Mouse (Mus musculus): ENCODE data around the gene Prg4. TPM values are rescaled to one million over a fixed set of nuclear protein-coding genes. Genes with fewer than 3 reads are reported as not detected.

Prg4 gene
- total and polyA plus RNA-seq, 3 experiments = 9.1 to 27.1 (median 16.8) TPM

DNA sequence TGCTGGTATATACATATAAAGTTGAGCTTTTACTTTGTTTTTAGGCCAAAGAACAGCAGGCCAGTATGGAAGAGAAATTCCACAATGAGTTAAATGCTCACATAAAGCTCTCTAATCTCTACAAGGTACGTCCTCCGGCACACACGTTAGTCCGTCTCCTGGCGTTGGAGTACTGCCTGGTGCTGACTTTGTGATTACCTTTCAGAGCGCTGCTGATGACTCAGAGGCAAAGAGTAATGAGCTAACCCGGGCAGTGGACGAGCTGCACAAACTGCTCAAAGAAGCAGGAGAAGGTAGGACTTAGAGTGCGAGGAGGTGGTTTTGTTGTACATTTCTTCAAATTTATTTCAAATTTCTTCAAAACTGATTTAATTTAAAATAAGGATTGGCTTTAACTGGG, 58.7 kb downstream of the Prg4 start:
- no peaks in the 10 kb centered on the region for H3K79me2 ChIP-seq (replicated peaks; ENCODE audit: control insufficient read depth, insufficient read depth, low read length)
- H3K4me3 ChIP-seq = no peak overlapping the region
- no peaks in the 10 kb centered on the region for H3K27me3 ChIP-seq (ENCODE audit: control insufficient read depth, insufficient read depth, low read length)
- H3K27ac ChIP-seq = no peak overlapping the region
- intact Hi-C loops (cut with DNase I) = no loop called here
- H3K9ac ChIP-seq (ENCODE audit: low read depth, low read length) = no peak overlapping the region
- DNase-seq = no peak
- H3K4me1 ChIP-seq (ENCODE audit: control insufficient read depth, insufficient read depth, low read length) = no peaks in the 10 kb centered on the region; the same call in 1 of the 2 replicates
- peaks cover 20% of the 10 kb centered on the region for H3K36me3 ChIP-seq (ENCODE audit: control insufficient read depth, insufficient read depth, low read length)
- 62% methylated on average over 9 of the region's 9 CpGs for WGBS
- TF ChIP-seq CTCF (IDR thresholded peaks at IDR 0.05) (no peak), POLR2A (IDR thresholded peaks at IDR 0.05; ENCODE audit: insufficient read depth, low read depth, low read length) (no peak), EP300 (IDR thresholded peaks at IDR 0.05; ENCODE audit: insufficient read depth, low read depth, low read length) (no peak)

- Histone ChIP-seq H3K4me1 (ENCODE audit: control insufficient read depth, insufficient read depth, low read length) (no peaks in the 10 kb centered on the region; the same call in 1 of the 2 replicates), H3K79me2 (replicated peaks; ENCODE audit: control insufficient read depth, insufficient read depth, low read length) (no peaks in the 10 kb centered on the region; the same call in 1 of the 2 replicates), H3K4me3 (no peak overlapping the region), H3K9ac (ENCODE audit: low read depth, low read length) (no peak overlapping the region), H3K27me3 (ENCODE audit: control insufficient read depth, insufficient read depth, low read length) (no peaks in the 10 kb centered on the region), H3K36me3 (ENCODE audit: control insufficient read depth, insufficient read depth, low read length) (peaks cover 17% of the 10 kb centered on the region), H3K27ac (no peak overlapping the region)
- no peak for TF ChIP-seq CTCF (IDR thresholded peaks at IDR 0.05)
- no peak for TF ChIP-seq EP300 (IDR thresholded peaks at IDR 0.05; ENCODE audit: insufficient read depth, low read depth, low read length)
- TF ChIP-seq POLR2A (IDR thresholded peaks at IDR 0.05; ENCODE audit: insufficient read depth, low read depth, low read length) = no peak
- no peak for DNase-seq
- 51% methylated on average over 3 of the region's 3 CpGs for WGBS
- intact Hi-C loops (cut with DNase I) = no loop called here
These were observed 61.4 kb downstream of the Prg4 start for GRCm38 (mm10) chr1:150404555-150404954.

DNA sequence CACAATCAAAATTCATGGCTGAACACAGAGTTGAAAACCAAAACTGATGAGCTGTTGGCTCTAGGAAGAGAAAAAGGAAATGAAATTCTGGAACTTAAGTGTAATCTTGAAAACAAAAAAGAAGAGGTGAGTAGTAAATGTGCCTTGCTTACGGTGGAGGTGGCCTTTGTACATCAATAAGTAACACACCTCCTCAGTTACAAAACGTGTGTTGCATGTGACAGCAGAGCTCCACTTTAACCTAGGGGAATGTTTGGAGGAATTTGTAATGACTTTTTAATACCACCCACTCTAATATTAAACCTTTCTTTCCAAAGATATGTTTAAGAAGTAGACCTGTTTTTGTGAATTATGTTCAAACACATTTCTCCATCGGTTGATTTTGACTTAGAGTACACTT, 62.1 kb downstream of the Prg4 start:
- Histone ChIP-seq H3K4me1 (ENCODE audit: control insufficient read depth, insufficient read depth, low read length) (no peaks in the 10 kb centered on the region; the same call in 1 of the 2 replicates), H3K27me3 (ENCODE audit: control insufficient read depth, insufficient read depth, low read length) (no peaks in the 10 kb centered on the region), H3K27ac (no peak overlapping the region), H3K79me2 (replicated peaks; ENCODE audit: control insufficient read depth, insufficient read depth, low read length) (no peaks in the 10 kb centered on the region; the same call in 1 of the 2 replicates), H3K36me3 (ENCODE audit: control insufficient read depth, insufficient read depth, low read length) (peaks cover 22% of the 10 kb centered on the region), H3K4me3 (no peak overlapping the region), H3K9ac (ENCODE audit: low read depth, low read length) (no peak overlapping the region)
- WGBS = 84% methylated on average over 3 of the region's 3 CpGs
- DNase-seq = no peak
- intact Hi-C loops (cut with DNase I) = no loop called here
- TF ChIP-seq CTCF (IDR thresholded peaks at IDR 0.05) (no peak), POLR2A (IDR thresholded peaks at IDR 0.05; ENCODE audit: insufficient read depth, low read depth, low read length) (no peak), EP300 (IDR thresholded peaks at IDR 0.05; ENCODE audit: insufficient read depth, low read depth, low read length) (no peak)

Other genes starting within 250 kb of the Prg4 start
- gene Pdc, start 146.7 kb downstream of the Prg4 start, total RNA-seq (2021) = not detected
- not detected in 2 replicates for gene Pdc, start 146.7 kb downstream of the Prg4 start, polyA plus RNA-seq (2012; rRNA removed)
- 100 to 1,000 TPM; 109 to 125 TPM for gene Tpr, start 73.3 kb downstream of the Prg4 start, total RNA-seq (2021)
- 58.1 and 89.0 TPM in 2 replicates for gene Tpr, start 73.3 kb downstream of the Prg4 start, polyA plus RNA-seq (2012; rRNA removed)
- 10 to 100 TPM; 19.8 to 19.9 TPM for gene Odr4, start 73.1 kb downstream of the Prg4 start, total RNA-seq (2021)
- gene Odr4, start 73.1 kb downstream of the Prg4 start, polyA plus RNA-seq (2012; rRNA removed) = 7.0 and 13.1 TPM in 2 replicates

Measured in heart, adult 2 months (tissue).